Mouse (Mus musculus): Measurements from ENCODE around the gene Mettl8.

- no peak for TF ChIP-seq POLR2A (IDR thresholded peaks at IDR 0.05; ENCODE audit: borderline replicate concordance, extremely low read depth, insufficient read depth, insufficient read length, poor library complexity, severe bottlenecking)
- TF ChIP-seq CTCF (IDR thresholded peaks at IDR 0.05; ENCODE audit: borderline replicate concordance, extremely low read depth, insufficient read depth, insufficient read length) = no peak
These were observed 21.4 kb downstream of the Mettl8 start for GRCm38 (mm10) chr2:71033987-71034386.
